Mouse (Mus musculus) liver, embryonic 14.5 days (tissue): Measurements from ENCODE around the gene P2rx1.

Experiments used
- CTCF ChIP-seq: IDR thresholded peaks from 2 replicates; pipeline ENCODE4 v1.5.1; 2016; ENCODE audit warnings: antibody characterized with exemption, low read depth, control low read depth
- EP300 ChIP-seq: IDR thresholded peaks from 2 replicates; pipeline ENCODE4 v1.6.1; 2016; ENCODE audit warnings: antibody characterized with exemption, low read depth

GRCm38 (mm10) chr11:73036889-73037288, 38.0 kb downstream of the P2rx1 start:
- no peak for TF ChIP-seq CTCF
- TF ChIP-seq EP300, result no peak
